Mouse (Mus musculus): ENCODE measurements around the gene Ppp3r1. TPM values are rescaled to one million over a fixed set of nuclear protein-coding genes. Genes with fewer than 3 reads are reported as not detected.
A peak's percentile ranks its signal among the peaks of the same experiment; 100 is the strongest.
"Not testable (repeated sequence)": the region's sequence is repeated elsewhere in the genome, so short reads cannot be mapped to it uniquely, and the experiment has no call there.

The Ppp3r1 gene
- polyA plus RNA-seq, 1 experiment from 2014 or later: 236 TPM

DNA sequence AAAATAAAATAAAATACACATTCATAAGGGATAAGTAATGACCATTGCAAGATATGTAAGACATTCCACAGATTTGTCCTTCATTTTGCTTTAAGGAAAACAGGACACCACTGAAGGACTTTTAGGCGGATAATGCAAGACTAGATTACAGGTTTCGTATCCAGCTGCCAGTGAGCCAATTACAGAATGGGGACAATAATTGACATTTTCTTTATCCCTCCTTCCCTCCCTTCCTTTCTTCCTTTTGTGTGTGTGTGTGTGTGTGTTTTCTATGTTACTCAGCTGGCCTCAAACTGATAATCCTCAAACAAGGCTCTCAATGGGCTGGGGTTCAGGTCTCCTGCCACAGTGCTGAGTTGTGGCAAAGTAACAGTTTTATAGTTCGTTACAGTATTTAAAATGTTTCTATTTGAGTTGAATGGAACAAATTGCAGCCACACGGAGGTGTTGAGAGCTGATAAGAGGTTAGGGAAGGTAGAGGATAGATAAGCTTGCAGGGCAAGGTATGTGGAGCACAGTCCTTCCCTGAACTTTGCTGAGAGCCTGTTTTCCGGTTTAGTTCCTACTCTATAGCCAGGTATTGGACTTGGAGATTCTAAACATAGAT, 53.9 kb downstream of the Ppp3r1 start:
- H3K27me3 ChIP-seq (replicated peaks; ENCODE audit: control insufficient read depth, insufficient read depth, low read length): no peaks in the 10 kb centered on the region
- no peak overlapping the region for H3K9ac ChIP-seq (ENCODE audit: low read depth, low read length)
- WGBS: 86% methylated on average over 5 of the region's 5 CpGs
- H3K4me3 ChIP-seq (ENCODE audit: low read length): no peak overlapping the region
- peaks cover 23% of the 10 kb centered on the region for H3K4me1 ChIP-seq (ENCODE audit: control insufficient read depth, insufficient read depth, low read depth, low read length)
- H3K9me3 ChIP-seq (ENCODE audit: control insufficient read depth, low read length): no peaks in the 10 kb centered on the region
- H3K27ac ChIP-seq (ENCODE audit: low read depth, low read length): no peak overlapping the region
- peak overlapping the region; percentile 85 for H3K4me2 ChIP-seq (ENCODE audit: low read length)
- ATAC-seq: no peak
- H3K36me3 ChIP-seq (ENCODE audit: control insufficient read depth, insufficient read depth, low read length): peaks cover 4% of the 10 kb centered on the region; the same call in 1 of the 2 replicates

DNA sequence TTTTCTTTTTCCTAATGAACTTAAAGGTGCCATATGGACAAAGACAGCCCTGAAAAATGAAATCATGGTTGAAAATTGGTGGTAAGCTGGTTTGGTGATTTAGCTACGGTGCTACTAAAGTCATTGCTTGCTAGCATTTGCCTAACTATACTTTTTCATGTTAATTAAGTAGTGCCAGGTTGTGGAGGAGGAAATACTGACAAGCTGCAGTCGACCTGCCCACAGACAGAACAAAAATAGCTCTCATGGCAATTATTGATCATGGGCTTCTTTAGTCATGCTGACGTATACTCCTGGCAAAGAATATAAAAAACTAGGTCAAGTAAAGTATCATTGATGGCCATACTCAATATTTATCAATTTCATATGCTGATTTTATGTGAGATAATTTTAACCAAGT, 56.4 kb downstream of the Ppp3r1 start:
- Histone ChIP-seq H3K4me3 (ENCODE audit: low read length) (no peak overlapping the region), H3K4me1 (ENCODE audit: control insufficient read depth, insufficient read depth, low read depth, low read length) (peaks cover 18% of the 10 kb centered on the region), H3K36me3 (ENCODE audit: control insufficient read depth, insufficient read depth, low read length) (no peaks in the 10 kb centered on the region), H3K27ac (ENCODE audit: low read depth, low read length) (no peak overlapping the region), H3K9me3 (ENCODE audit: control insufficient read depth, low read length) (no peaks in the 10 kb centered on the region), H3K9ac (ENCODE audit: low read depth, low read length) (no peak overlapping the region), H3K27me3 (replicated peaks; ENCODE audit: control insufficient read depth, insufficient read depth, low read length) (no peaks in the 10 kb centered on the region), H3K4me2 (ENCODE audit: low read length) (no peak overlapping the region)
- ATAC-seq: no peak
- 94% methylated on average over 3 of the region's 3 CpGs for WGBS

DNA sequence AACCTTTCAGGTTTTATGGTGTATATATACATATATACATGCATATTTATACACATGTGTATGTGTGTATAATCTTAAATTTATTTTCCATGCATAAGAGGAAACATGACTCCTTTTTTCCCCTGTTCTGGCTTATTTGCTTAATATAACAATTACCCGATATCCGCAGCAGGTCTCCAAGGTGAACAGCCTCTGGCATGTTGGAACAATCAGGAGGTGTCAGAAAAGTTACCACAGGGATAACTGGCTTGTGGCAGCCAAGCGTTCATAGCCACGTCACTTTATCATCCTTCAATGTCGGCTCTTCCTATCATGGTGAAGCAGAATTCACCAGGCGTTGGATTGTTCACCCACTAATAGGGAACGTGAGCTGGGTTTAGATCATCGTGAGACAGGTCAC, 62.1 kb downstream of the Ppp3r1 start:
- WGBS: 97% methylated on average over 8 of the region's 8 CpGs

DNA sequence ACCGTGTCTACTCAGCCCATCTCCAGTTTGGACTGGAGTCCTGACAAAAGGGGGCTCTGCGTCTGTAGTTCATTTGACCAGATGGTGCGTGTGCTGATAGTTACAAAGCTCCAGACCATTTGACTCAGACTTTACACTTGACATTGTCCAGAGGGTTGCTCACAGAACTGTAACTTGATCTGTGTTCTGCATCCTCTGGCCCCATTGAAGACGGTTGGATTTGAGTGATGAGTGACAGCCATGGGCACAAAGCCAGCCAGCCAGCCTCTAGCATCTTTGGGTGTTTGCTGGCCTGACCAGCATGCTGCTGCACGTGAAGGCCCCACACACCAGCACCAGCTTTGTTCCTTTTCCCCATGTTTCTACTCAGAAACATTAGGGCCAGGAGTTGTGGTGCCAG, 73.7 kb downstream of the Ppp3r1 start:
- H3K27me3 ChIP-seq (replicated peaks; ENCODE audit: control insufficient read depth, insufficient read depth, low read length): no peaks in the 10 kb centered on the region
- H3K4me3 ChIP-seq (ENCODE audit: low read length): no peak overlapping the region
- H3K9ac ChIP-seq (ENCODE audit: low read depth, low read length): no peak overlapping the region
- no peaks in the 10 kb centered on the region for H3K4me1 ChIP-seq (ENCODE audit: control insufficient read depth, insufficient read depth, low read depth, low read length)
- no peaks in the 10 kb centered on the region for H3K9me3 ChIP-seq (ENCODE audit: control insufficient read depth, low read length)
- WGBS: 82% methylated on average over 5 of the region's 5 CpGs
- H3K36me3 ChIP-seq (ENCODE audit: control insufficient read depth, insufficient read depth, low read length): peaks cover 11% of the 10 kb centered on the region
- no peak overlapping the region for H3K27ac ChIP-seq (ENCODE audit: low read depth, low read length)
- H3K4me2 ChIP-seq (ENCODE audit: low read length): no peak overlapping the region
- ATAC-seq: no peak

More for the DNA sequence above, 62.1 kb downstream of the Ppp3r1 start:
- Histone ChIP-seq H3K4me1 (ENCODE audit: control insufficient read depth, insufficient read depth, low read depth, low read length) (no peaks in the 10 kb centered on the region), H3K4me2 (ENCODE audit: low read length) (no peak overlapping the region), H3K9me3 (ENCODE audit: control insufficient read depth, low read length) (no peaks in the 10 kb centered on the region), H3K9ac (ENCODE audit: low read depth, low read length) (no peak overlapping the region), H3K27me3 (replicated peaks; ENCODE audit: control insufficient read depth, insufficient read depth, low read length) (no peaks in the 10 kb centered on the region), H3K36me3 (ENCODE audit: control insufficient read depth, insufficient read depth, low read length) (peaks cover 8% of the 10 kb centered on the region), H3K27ac (ENCODE audit: low read depth, low read length) (no peak overlapping the region), H3K4me3 (ENCODE audit: low read length) (no peak overlapping the region)
- ATAC-seq: no peak

DNA sequence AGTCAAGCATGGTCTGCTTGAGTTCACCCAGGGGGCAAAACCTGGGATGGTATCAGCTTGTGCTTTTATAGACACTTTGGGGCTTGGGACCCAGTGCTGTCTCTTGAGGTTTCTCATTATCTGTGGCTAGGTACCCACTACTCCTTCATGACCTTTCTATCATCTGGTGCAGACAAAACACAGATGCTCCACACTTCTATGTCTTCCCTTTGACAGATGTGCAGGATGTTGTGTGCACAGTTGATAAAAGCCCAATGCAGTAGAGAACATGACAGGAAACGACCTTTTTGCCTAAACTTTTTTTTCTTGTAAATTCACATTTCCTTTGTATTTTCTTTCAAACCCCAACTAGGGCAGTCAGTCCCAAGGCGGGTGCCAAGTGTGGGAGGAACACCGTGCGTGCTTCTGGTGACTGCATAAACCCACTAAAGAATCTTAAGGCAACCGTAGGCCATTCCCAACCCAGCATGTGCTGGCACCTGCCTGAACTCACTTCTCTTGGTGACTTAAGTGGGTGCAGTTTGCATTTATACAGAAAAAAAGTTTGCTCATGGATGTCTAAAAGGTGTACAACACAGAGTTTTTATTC, 77.5 kb downstream of the Ppp3r1 start:
- no peak overlapping the region for H3K4me3 ChIP-seq (ENCODE audit: low read length)
- H3K36me3 ChIP-seq (ENCODE audit: control insufficient read depth, insufficient read depth, low read length): peaks cover 7% of the 10 kb centered on the region; the same call in 1 of the 2 replicates
- H3K9ac ChIP-seq (ENCODE audit: low read depth, low read length): no peak overlapping the region
- H3K27ac ChIP-seq (ENCODE audit: low read depth, low read length): no peak overlapping the region
- no peak for ATAC-seq
- 80% methylated on average over 5 of the region's 5 CpGs for WGBS
- H3K4me1 ChIP-seq (ENCODE audit: control insufficient read depth, insufficient read depth, low read depth, low read length): no peaks in the 10 kb centered on the region
- H3K27me3 ChIP-seq (replicated peaks; ENCODE audit: control insufficient read depth, insufficient read depth, low read length): no peaks in the 10 kb centered on the region
- no peak overlapping the region for H3K4me2 ChIP-seq (ENCODE audit: low read length)
- H3K9me3 ChIP-seq (ENCODE audit: control insufficient read depth, low read length): no peaks in the 10 kb centered on the region

DNA sequence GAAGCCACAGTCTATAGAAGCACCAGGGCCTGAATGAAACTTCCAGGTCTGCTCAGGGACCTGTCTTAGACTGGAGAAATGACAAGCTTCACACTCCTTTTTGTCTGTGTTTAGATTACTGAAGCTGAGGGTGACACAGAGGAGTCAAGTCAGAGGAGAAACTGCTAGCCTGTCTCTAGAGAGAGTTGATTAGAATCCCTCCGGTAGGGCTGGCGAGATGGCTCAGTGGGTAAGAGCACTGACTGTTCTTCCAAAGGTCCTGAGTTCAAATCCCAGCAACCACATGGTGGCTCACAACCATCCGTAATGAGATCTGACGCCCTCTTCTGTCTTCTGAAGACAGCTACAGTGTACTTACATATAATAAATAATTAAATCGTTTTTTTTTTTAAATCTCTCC, 79.5 kb downstream of the Ppp3r1 start:
- WGBS: 95% methylated on average over 5 of the region's 5 CpGs
- not testable (repeated sequence) for H3K27me3 ChIP-seq (replicated peaks; ENCODE audit: control insufficient read depth, insufficient read depth, low read length)

DNA sequence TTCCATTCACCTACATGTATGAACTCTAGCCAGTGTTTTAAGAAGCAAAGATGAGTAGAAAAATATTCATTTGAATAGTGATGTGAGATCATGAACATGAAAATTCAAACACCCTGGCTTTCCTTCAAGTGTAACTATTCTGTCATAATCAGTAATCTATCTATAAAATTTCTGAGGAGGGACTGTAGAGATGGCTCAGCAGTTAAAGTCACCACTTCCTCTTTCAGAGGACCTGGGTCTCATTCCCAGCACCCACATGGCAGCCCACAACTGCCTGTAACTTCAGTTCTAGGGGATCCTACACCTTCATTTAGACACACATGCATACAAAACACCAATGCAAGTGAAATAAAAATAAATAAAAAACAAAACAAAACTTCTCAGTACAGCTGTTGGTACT, 89.7 kb downstream of the Ppp3r1 start:
- no peak overlapping the region for H3K4me2 ChIP-seq (ENCODE audit: low read length)
- H3K27ac ChIP-seq (ENCODE audit: low read depth, low read length): no peak overlapping the region
- H3K27me3 ChIP-seq (replicated peaks; ENCODE audit: control insufficient read depth, insufficient read depth, low read length): no peaks in the 10 kb centered on the region
- H3K9me3 ChIP-seq (ENCODE audit: control insufficient read depth, low read length): no peaks in the 10 kb centered on the region
- no peak overlapping the region for H3K4me3 ChIP-seq (ENCODE audit: low read length)
- no peak for ATAC-seq
- H3K9ac ChIP-seq (ENCODE audit: low read depth, low read length): no peak overlapping the region
- no peaks in the 10 kb centered on the region for H3K4me1 ChIP-seq (ENCODE audit: control insufficient read depth, insufficient read depth, low read depth, low read length)
- H3K36me3 ChIP-seq (ENCODE audit: control insufficient read depth, insufficient read depth, low read length): no peaks in the 10 kb centered on the region

More for the DNA sequence above, 79.5 kb downstream of the Ppp3r1 start:
- not testable (repeated sequence) for H3K36me3 ChIP-seq (ENCODE audit: control insufficient read depth, insufficient read depth, low read length); H3K4me1 ChIP-seq (ENCODE audit: control insufficient read depth, insufficient read depth, low read depth, low read length); H3K4me2 ChIP-seq (ENCODE audit: low read length); H3K4me3 ChIP-seq (ENCODE audit: low read length); H3K9me3 ChIP-seq (ENCODE audit: control insufficient read depth, low read length); H3K27ac ChIP-seq (ENCODE audit: low read depth, low read length); ATAC-seq; H3K9ac ChIP-seq (ENCODE audit: low read depth, low read length)

Other genes starting within 250 kb of the Ppp3r1 start
- 0.40 and 0.71 TPM in 2 replicates for gene Fbxo48, start 207.9 kb upstream of the Ppp3r1 start, polyA plus RNA-seq (2015; fragmentation: Nextera tagmentation; extraction: Ambion mirVana)
- 162 and 189 TPM in 2 replicates for gene Cnrip1, start 107.7 kb upstream of the Ppp3r1 start, polyA plus RNA-seq (2015; fragmentation: Nextera tagmentation; extraction: Ambion mirVana)
- gene Plek, start 106.9 kb upstream of the Ppp3r1 start, polyA plus RNA-seq (2015; fragmentation: Nextera tagmentation; extraction: Ambion mirVana): 3.9 and 4.1 TPM in 2 replicates
- 18.0 TPM in 2 replicates for gene Wdr92, start 22.8 kb downstream of the Ppp3r1 start, polyA plus RNA-seq (2015; fragmentation: Nextera tagmentation; extraction: Ambion mirVana)
- 45.2 and 55.1 TPM in 2 replicates for gene Pno1, start 52.3 kb downstream of the Ppp3r1 start, polyA plus RNA-seq (2015; fragmentation: Nextera tagmentation; extraction: Ambion mirVana)
- gene C1d, start 98.3 kb downstream of the Ppp3r1 start, polyA plus RNA-seq (2015; fragmentation: Nextera tagmentation; extraction: Ambion mirVana): 142 and 157 TPM in 2 replicates

Data from hindbrain, embryonic 16.5 days (tissue).